Mouse (Mus musculus): ENCODE results near the gene Gm44596. TPM values are rescaled to one million over a fixed set of nuclear protein-coding genes. Genes with fewer than 3 reads are reported as not detected.

Gm44596 gene
- polyA plus RNA-seq, 1 experiment from 2014 or later: not detected

- 70% methylated on average over 7 of the region's 7 CpGs for WGBS
- no peak overlapping the region for H3K9ac ChIP-seq (ENCODE audit: low read length)
- no peak for ATAC-seq (ENCODE audit: insufficient read depth, low FRiP score)
- H3K27ac ChIP-seq (ENCODE audit: low read length): no peak overlapping the region
- H3K4me3 ChIP-seq (replicated peaks; ENCODE audit: low read length): no peak overlapping the region
- no peaks in the 10 kb centered on the region for H3K9me3 ChIP-seq (replicated peaks; ENCODE audit: control insufficient read depth, low read length)
- 0 out of 2 replicates have a peak, but pooled peaks cover 8% of the 10 kb centered on the region for H3K4me1 ChIP-seq (ENCODE audit: control insufficient read depth, insufficient read depth, low read length)
- no peak overlapping the region for H3K4me2 ChIP-seq (ENCODE audit: low read depth, low read length)
- H3K27me3 ChIP-seq (ENCODE audit: control insufficient read depth, insufficient read depth, low read length): no peaks in the 10 kb centered on the region
- no peaks in the 10 kb centered on the region for H3K36me3 ChIP-seq (ENCODE audit: control insufficient read depth, insufficient read depth, low read length)
Measured at GRCm38 (mm10) chr6:128397574-128398261, 22.4 kb downstream of the Gm44596 start.

DNA sequence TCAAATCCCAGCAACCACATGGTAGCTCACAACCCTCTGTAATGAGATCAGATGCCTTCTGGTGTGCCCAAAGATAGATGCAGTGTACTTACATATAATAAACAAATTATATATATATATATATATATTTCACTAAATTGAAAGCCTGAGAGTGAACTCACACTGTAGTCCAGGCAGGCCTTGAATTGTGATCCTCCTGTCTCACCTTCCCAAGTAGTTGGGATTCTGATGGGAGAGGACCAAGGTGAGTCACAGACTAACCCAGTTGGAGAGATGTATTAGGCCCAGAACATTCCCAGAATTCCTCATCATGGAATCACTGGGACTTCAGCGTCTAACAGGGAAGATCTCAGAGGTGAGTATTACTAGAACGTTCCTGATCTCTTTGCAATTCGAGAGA lies 23.7 kb downstream of the Gm44596 start, which contains the start of gene Nrip2:
Gene Nrip2, plus strand, starts transcription at position 301 of the 400 bp plus-strand sequence.
- Histone ChIP-seq H3K36me3 (ENCODE audit: control insufficient read depth, insufficient read depth, low read length) (no peaks in the 10 kb centered on the region), H3K27ac (ENCODE audit: low read length) (peak within 1 kb of the TSS; percentile 14; the same call in 1 of the 2 replicates), H3K4me3 (replicated peaks; ENCODE audit: low read length) (peak within 1 kb of the TSS; percentile 39), H3K9me3 (replicated peaks; ENCODE audit: control insufficient read depth, low read length) (no peaks in the 10 kb centered on the region), H3K9ac (ENCODE audit: low read length) (peak within 1 kb of the TSS; percentile 61), H3K27me3 (ENCODE audit: control insufficient read depth, insufficient read depth, low read length) (no peaks in the 10 kb centered on the region), H3K4me2 (ENCODE audit: low read depth, low read length) (peak within 1 kb of the TSS; percentile 57), H3K4me1 (ENCODE audit: control insufficient read depth, insufficient read depth, low read length) (0 out of 2 replicates have a peak, but pooled peaks cover 8% of the 10 kb centered on the region)
- WGBS: 69% methylated on average over 3 of the region's 3 CpGs
- no peak for ATAC-seq (ENCODE audit: insufficient read depth, low FRiP score)

DNA sequence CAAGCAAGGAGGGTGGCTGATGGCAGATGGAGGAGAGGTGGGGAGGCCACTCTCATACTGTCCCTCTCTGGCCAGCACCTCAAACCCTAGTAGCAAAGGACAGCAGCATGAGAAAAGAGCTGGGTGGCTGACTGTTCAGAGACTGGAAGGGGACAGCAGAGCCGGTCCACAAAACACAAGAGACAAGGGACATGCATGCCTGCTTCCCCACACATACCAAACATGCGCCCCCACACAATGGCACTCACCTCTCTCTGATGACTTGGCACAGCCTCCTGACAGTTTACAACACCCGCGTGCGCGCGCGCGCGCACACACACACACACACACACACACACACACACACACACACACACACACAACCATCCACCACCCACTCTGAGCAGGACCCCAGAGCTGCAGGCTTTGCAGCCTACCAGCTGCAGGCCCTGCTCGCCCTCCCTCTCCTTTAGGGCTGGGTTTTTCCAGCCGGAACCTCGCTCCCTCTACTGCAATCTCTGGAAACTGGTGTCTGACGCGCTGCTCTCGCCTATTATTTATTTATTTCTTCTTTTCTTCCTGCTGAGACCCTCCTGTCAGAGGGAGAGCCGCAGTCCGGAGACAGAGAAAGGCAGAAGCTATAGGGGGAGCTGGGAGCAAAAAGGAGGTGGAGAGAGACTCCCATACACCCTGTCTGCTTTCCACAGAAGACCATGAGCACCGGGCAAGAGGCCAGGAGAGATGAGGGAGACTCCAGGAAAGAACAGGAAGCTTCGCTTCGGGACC lies 24.3 kb downstream of the Gm44596 start:
- peak overlapping the region; percentile 61 for H3K9ac ChIP-seq (ENCODE audit: low read length)
- H3K4me3 ChIP-seq (replicated peaks; ENCODE audit: low read length): peak overlapping the region; percentile 39
- H3K4me1 ChIP-seq (ENCODE audit: control insufficient read depth, insufficient read depth, low read length): 0 out of 2 replicates have a peak, but pooled peaks cover 8% of the 10 kb centered on the region
- H3K27ac ChIP-seq (ENCODE audit: low read length): peak overlapping the region; percentile 14; the same call in 1 of the 2 replicates
- no peaks in the 10 kb centered on the region for H3K36me3 ChIP-seq (ENCODE audit: control insufficient read depth, insufficient read depth, low read length)
- 31% methylated on average over 21 of the region's 21 CpGs for WGBS
- no peaks in the 10 kb centered on the region for H3K9me3 ChIP-seq (replicated peaks; ENCODE audit: control insufficient read depth, low read length)
- peak; percentile 65; the same call in 1 of the 2 replicates for ATAC-seq (ENCODE audit: insufficient read depth, low FRiP score)
- H3K27me3 ChIP-seq (ENCODE audit: control insufficient read depth, insufficient read depth, low read length): no peaks in the 10 kb centered on the region
- H3K4me2 ChIP-seq (ENCODE audit: low read depth, low read length): peak overlapping the region; percentile 57

DNA sequence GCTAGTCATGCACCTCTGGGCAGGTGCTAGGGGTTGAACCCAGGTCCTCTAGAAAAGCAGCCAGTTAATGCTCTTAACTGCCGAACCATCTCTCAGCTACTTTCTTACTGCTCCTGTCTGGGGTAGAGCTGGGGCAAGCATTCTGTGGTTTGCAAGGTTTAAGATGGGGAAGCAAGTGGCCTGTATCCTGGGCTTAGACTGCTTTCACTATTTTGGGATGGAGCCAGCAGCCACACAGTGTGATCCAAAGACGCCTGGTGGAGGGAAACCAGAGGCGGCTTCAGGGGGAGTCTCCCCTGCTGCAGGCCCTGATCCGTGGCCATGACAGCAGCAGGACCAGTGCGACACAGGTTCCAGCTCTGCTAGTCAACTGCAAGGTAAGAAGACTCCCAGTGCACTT lies 29.4 kb downstream of the Gm44596 start:
- Histone ChIP-seq H3K4me3 (replicated peaks; ENCODE audit: low read length) (no peak overlapping the region), H3K27ac (ENCODE audit: low read length) (no peak overlapping the region), H3K4me1 (ENCODE audit: control insufficient read depth, insufficient read depth, low read length) (0 out of 2 replicates have a peak, but pooled peaks cover 8% of the 10 kb centered on the region), H3K9me3 (replicated peaks; ENCODE audit: control insufficient read depth, low read length) (no peaks in the 10 kb centered on the region), H3K9ac (ENCODE audit: low read length) (no peak overlapping the region), H3K36me3 (ENCODE audit: control insufficient read depth, insufficient read depth, low read length) (peaks cover 8% of the 10 kb centered on the region; the same call in 1 of the 2 replicates), H3K4me2 (ENCODE audit: low read depth, low read length) (no peak overlapping the region), H3K27me3 (ENCODE audit: control insufficient read depth, insufficient read depth, low read length) (no peaks in the 10 kb centered on the region)
- no peak for ATAC-seq (ENCODE audit: insufficient read depth, low FRiP score)
- WGBS: 44% methylated on average over 5 of the region's 5 CpGs

DNA sequence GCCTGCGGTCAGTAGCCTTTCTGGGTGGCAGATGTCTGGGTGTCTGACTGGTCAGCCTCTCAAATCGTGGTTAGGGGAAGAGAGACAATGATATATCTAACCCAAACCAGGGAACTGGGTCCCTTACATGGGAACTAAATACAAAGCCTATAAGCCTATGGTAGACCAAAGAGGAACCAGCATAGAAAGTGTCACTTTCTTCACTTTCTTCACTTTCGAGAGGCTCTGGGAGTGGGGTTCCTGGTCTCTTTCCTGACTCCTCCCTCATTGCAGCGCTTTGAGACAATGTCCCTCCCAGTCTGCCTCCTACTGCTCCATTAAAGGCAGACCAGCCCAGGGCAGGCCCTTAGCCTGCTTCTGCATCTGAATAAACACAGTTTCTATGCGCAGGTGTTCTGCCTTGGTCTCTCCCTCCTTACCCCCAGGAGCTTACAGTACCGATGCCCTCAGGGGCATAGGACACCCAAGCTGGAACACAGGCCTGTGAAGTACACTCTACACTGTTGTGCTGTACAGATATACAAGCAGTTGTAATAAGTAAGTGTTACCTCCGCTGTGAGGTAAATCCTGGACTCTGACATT lies 33.3 kb downstream of the Gm44596 start:
- Histone ChIP-seq H3K9me3 (replicated peaks; ENCODE audit: control insufficient read depth, low read length) (no peaks in the 10 kb centered on the region), H3K4me1 (ENCODE audit: control insufficient read depth, insufficient read depth, low read length) (no peaks in the 10 kb centered on the region), H3K9ac (ENCODE audit: low read length) (no peak overlapping the region), H3K27me3 (ENCODE audit: control insufficient read depth, insufficient read depth, low read length) (no peaks in the 10 kb centered on the region), H3K27ac (ENCODE audit: low read length) (no peak overlapping the region), H3K4me2 (ENCODE audit: low read depth, low read length) (no peak overlapping the region), H3K4me3 (replicated peaks; ENCODE audit: low read length) (no peak overlapping the region), H3K36me3 (ENCODE audit: control insufficient read depth, insufficient read depth, low read length) (peaks cover 27% of the 10 kb centered on the region)
- WGBS: 80% methylated on average over 7 of the region's 7 CpGs
- ATAC-seq (ENCODE audit: insufficient read depth, low FRiP score): no peak

DNA sequence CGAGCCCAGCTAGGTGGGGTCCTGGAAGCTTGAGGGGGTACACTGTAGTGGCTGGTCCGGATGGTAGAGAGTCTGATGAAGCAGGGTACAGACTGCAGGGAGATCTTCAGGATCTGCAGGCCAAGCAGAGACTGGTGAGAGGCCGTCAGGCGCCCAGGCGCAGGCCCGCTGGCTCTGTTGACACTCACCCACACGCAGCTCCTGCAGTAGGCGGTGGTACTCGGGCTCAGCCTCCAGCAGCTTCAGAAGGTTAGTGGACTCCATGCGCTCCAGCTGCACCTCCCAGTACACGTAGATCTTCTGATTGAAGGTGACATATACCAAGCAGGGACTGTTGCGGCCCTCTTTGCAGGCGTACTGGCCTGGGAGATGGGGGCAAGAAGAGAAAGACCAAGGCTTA lies 35.0 kb downstream of the Gm44596 start:
- no peak overlapping the region for H3K9ac ChIP-seq (ENCODE audit: low read length)
- no peaks in the 10 kb centered on the region for H3K9me3 ChIP-seq (replicated peaks; ENCODE audit: control insufficient read depth, low read length)
- H3K4me1 ChIP-seq (ENCODE audit: control insufficient read depth, insufficient read depth, low read length): no peaks in the 10 kb centered on the region
- ATAC-seq (ENCODE audit: insufficient read depth, low FRiP score): no peak
- WGBS: 91% methylated on average over 13 of the region's 13 CpGs
- no peaks in the 10 kb centered on the region for H3K27me3 ChIP-seq (ENCODE audit: control insufficient read depth, insufficient read depth, low read length)
- H3K36me3 ChIP-seq (ENCODE audit: control insufficient read depth, insufficient read depth, low read length): peaks cover 27% of the 10 kb centered on the region
- H3K27ac ChIP-seq (ENCODE audit: low read length): no peak overlapping the region
- H3K4me3 ChIP-seq (replicated peaks; ENCODE audit: low read length): no peak overlapping the region
- no peak overlapping the region for H3K4me2 ChIP-seq (ENCODE audit: low read depth, low read length)

DNA sequence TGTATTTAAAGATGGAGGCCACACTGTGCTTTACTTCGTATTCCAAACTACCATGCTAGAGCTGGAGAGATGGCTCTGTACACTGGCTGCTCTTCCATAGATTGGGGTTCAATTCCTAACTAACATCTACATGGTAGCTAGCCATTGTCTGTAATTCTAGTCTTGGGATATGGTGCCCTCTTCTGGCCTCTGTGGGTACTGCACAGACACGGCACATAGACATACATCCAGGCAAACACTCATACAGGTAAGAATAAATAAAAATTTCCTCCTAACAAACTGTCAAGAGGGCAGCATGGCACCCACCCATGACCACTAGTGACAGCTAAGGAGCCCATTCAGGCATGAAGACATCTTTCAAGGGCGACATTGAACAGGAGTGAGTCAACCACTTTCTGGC lies 35.8 kb downstream of the Gm44596 start:
- ATAC-seq (ENCODE audit: insufficient read depth, low FRiP score): peak; percentile 22; the same call in 1 of the 2 replicates
- WGBS: 15% methylated on average over 3 of the region's 3 CpGs
- H3K4me2 ChIP-seq (ENCODE audit: low read depth, low read length): no peak overlapping the region
- H3K9me3 ChIP-seq (replicated peaks; ENCODE audit: control insufficient read depth, low read length): no peaks in the 10 kb centered on the region
- no peak overlapping the region for H3K9ac ChIP-seq (ENCODE audit: low read length)
- H3K36me3 ChIP-seq (ENCODE audit: control insufficient read depth, insufficient read depth, low read length): peaks cover 27% of the 10 kb centered on the region
- no peaks in the 10 kb centered on the region for H3K27me3 ChIP-seq (ENCODE audit: control insufficient read depth, insufficient read depth, low read length)
- H3K4me1 ChIP-seq (ENCODE audit: control insufficient read depth, insufficient read depth, low read length): no peaks in the 10 kb centered on the region
- H3K27ac ChIP-seq (ENCODE audit: low read length): no peak overlapping the region
- no peak overlapping the region for H3K4me3 ChIP-seq (replicated peaks; ENCODE audit: low read length)

- Histone ChIP-seq H3K9me3 (replicated peaks; ENCODE audit: control insufficient read depth, low read length) (no peaks in the 10 kb centered on the region), H3K27me3 (ENCODE audit: control insufficient read depth, insufficient read depth, low read length) (no peaks in the 10 kb centered on the region), H3K4me2 (ENCODE audit: low read depth, low read length) (no peak overlapping the region), H3K9ac (ENCODE audit: low read length) (no peak overlapping the region), H3K4me3 (replicated peaks; ENCODE audit: low read length) (no peak overlapping the region), H3K4me1 (ENCODE audit: control insufficient read depth, insufficient read depth, low read length) (no peaks in the 10 kb centered on the region), H3K27ac (ENCODE audit: low read length) (no peak overlapping the region), H3K36me3 (ENCODE audit: control insufficient read depth, insufficient read depth, low read length) (peaks cover 11% of the 10 kb centered on the region; the same call in 1 of the 2 replicates)
- no peak for ATAC-seq (ENCODE audit: insufficient read depth, low FRiP score)
- 73% methylated on average over 5 of the region's 5 CpGs for whole genome bisulfite sequencing
Measured at GRCm38 (mm10) chr6:128416169-128416568, 40.9 kb downstream of the Gm44596 start.

DNA sequence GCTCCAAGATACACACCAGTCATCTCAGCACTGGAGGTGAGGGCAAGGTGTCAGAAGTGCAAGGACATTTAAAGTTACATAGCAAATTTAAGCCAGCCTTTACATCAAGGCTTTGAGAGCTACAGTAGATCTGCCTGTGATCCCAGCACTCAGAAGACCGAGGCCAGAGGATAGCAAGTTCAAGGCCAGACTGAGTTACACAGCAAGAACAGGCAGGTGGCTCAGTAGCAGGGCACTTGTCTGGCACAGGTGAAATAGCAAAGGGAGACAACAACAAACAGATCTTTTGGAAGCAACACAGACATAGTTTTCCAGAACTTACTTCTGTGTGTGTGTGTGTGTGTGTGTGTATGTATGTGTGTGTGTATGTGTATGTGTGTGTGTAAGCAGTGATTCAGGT lies 42.8 kb downstream of the Gm44596 start:
- H3K4me1 ChIP-seq (ENCODE audit: control insufficient read depth, insufficient read depth, low read length): no peaks in the 10 kb centered on the region
- no peak for ATAC-seq (ENCODE audit: insufficient read depth, low FRiP score)
- H3K27ac ChIP-seq (ENCODE audit: low read length): no peak overlapping the region
- no peak overlapping the region for H3K4me2 ChIP-seq (ENCODE audit: low read depth, low read length)
- no peak overlapping the region for H3K9ac ChIP-seq (ENCODE audit: low read length)
- H3K36me3 ChIP-seq (ENCODE audit: control insufficient read depth, insufficient read depth, low read length): peaks cover 2% of the 10 kb centered on the region; the same call in 1 of the 2 replicates
- no peaks in the 10 kb centered on the region for H3K9me3 ChIP-seq (replicated peaks; ENCODE audit: control insufficient read depth, low read length)
- H3K4me3 ChIP-seq (replicated peaks; ENCODE audit: low read length): no peak overlapping the region
- H3K27me3 ChIP-seq (ENCODE audit: control insufficient read depth, insufficient read depth, low read length): no peaks in the 10 kb centered on the region
- 76% methylated on average over 1 of the region's 1 CpGs for WGBS
